Mouse (Mus musculus) forebrain, embryonic 10.5 days (tissue): ENCODE measurements around the gene Chml. TPM values are rescaled to one million over a fixed set of nuclear protein-coding genes. Genes with fewer than 3 reads are reported as not detected.

Source experiments
- DNase-seq: peaks from one replicate; pipeline ENCODE4 v3.0.0-alpha.2; 2017; ENCODE audit warnings: low spot score; ENCODE audit errors: extremely low spot score
- H3K27ac ChIP-seq: fragments of 300-500 bp; sonication (generic); 2 replicates; pipeline ENCODE4 v1.5.1; 2016; ENCODE audit warnings: mild to moderate bottlenecking
- H3K27me3 ChIP-seq: fragments of 300-500 bp; sonication (generic); 2 replicates; pipeline ENCODE4 v1.6.1; 2016; ENCODE audit warnings: mild to moderate bottlenecking; ENCODE audit not compliant: poor library complexity, severe bottlenecking
- H3K36me3 ChIP-seq: fragments of 300-500 bp; sonication (generic); replicated peaks from 2 replicates; pipeline ENCODE4 v1.6.1; 2016; ENCODE audit warnings: mild to moderate bottlenecking, moderate library complexity
- H3K4me1 ChIP-seq: fragments of 300-500 bp; sonication (generic); 2 replicates; pipeline ENCODE4 v1.6.1; 2016
- H3K4me3 ChIP-seq: fragments of 300-500 bp; sonication (generic); 2 replicates; pipeline ENCODE4 v1.5.1; 2016; ENCODE audit warnings: mild to moderate bottlenecking, moderate library complexity
- H3K9me3 ChIP-seq: fragments of 300-500 bp; sonication (generic); 2 replicates; pipeline ENCODE4 v1.6.1; 2016; ENCODE audit warnings: mild to moderate bottlenecking, moderate library complexity
- WGBS: fragments of 180-500 bp; shearing (Covaris S2); methylation state at CpG from one replicate; pipeline ENCODE4 v1.1.7; 2016; 5-methylcytosine and 5-hydroxymethylcytosine counted together
- polyA plus RNA-seq: library from polyadenylated mRNA; unstranded; fragments of >200 nt; fragmentation: Nextera tagmentation; extraction: Ambion mirVana; gene quantifications from 2 replicates; pipeline ENCODE4 v1.2.1, GENCODE M21; 2016

Chml gene
- polyA plus RNA-seq, 1 experiment from 2014 or later: 4.8 TPM

DNA sequence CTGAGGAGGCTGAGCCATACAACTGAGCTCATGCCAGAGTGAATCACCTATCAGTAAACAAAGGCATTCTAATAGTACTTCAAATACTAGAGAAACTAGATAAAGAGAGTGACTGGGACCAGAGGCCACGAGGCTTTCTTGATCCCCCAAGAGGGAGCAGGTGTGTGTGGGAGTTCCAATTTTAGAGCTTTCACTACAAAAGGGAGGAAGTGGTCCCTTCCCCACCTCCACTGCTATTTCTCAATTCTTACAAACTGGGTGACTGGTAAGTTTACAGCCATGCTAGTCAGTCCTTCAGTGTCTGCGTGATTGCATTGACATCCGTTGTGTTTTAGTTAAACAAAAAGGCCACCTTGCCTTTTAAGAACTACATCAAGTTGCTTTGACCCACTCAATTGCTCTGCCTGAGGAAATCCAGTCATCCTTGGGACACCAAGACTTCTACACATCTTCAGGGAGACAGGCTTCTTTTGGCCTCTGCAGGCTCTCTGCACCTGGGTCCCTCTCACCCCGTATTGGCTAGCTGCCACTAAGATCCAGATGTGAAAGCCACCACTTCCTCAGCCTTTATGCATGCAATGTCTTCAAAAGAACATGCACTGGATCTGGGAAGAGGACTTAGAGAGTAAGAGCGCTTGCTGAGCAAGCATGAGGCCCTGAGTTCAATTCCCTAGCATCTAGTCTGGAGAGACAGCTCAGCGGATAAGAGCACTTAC, 52.1 kb downstream of the Chml start:
- Histone ChIP-seq H3K4me1 (no peaks in the 10 kb centered on the region; the same call in 1 of the 2 replicates), H3K4me3 (no peak overlapping the region), H3K36me3 (no peaks in the 10 kb centered on the region), H3K27me3 (no peaks in the 10 kb centered on the region), H3K9me3 (no peaks in the 10 kb centered on the region), H3K27ac (no peak overlapping the region)
- no peak for DNase-seq
- WGBS: 89% methylated on average over 6 of the region's 6 CpGs

DNA sequence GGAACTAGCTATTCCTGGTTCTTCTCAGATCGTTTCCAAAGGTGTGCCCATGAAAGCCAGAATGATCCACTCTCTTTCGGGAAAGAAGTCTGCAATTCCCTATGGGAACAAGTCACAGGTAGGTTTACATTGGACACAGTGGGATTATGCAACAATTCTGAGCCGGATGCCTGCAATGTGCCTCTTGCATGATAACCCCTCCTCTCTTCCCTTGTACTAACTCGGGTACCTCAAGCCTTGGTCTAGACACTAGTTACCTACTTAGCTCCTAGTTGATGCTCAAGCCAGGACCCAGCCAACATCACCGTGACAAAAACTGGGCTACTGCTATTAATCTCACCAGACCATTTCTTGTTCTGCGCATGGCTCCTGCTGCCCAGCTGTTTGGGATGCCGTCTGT, 53.6 kb downstream of the Chml start:
- H3K27ac ChIP-seq: no peak overlapping the region
- 86% methylated on average over 7 of the region's 7 CpGs for WGBS
- no peak overlapping the region for H3K4me3 ChIP-seq
- DNase-seq: no peak
- no peaks in the 10 kb centered on the region for H3K36me3 ChIP-seq
- no peaks in the 10 kb centered on the region for H3K9me3 ChIP-seq
- no peaks in the 10 kb centered on the region; the same call in 1 of the 2 replicates for H3K4me1 ChIP-seq
- no peaks in the 10 kb centered on the region for H3K27me3 ChIP-seq

DNA sequence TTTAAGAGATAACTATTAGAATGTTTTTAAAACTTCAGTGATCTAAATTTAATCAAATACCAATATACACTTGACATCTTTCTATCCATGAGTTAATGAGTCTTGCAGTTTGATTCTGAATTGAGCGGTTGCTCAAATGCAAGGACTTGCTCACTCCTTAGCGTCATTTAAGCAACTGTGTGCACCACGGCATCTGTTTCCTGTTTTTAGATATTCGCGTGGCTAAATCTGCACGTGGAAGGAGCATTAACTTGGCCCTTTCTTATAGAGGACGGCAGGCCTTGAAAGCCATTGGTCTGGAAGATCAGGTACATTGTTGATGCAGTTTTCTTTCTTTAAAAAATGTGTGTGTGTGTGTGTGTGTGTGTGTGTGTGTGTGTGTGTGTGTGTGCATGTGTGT, 55.0 kb downstream of the Chml start:
- no peaks in the 10 kb centered on the region for H3K36me3 ChIP-seq
- WGBS: 86% methylated on average over 7 of the region's 7 CpGs
- no peaks in the 10 kb centered on the region for H3K27me3 ChIP-seq
- DNase-seq: no peak
- no peak overlapping the region for H3K27ac ChIP-seq
- H3K4me3 ChIP-seq: no peak overlapping the region
- no peaks in the 10 kb centered on the region; the same call in 1 of the 2 replicates for H3K4me1 ChIP-seq
- no peaks in the 10 kb centered on the region for H3K9me3 ChIP-seq

GRCm38 (mm10) chr1:175632470-175632869, 60.2 kb downstream of the Chml start:
- H3K4me1 ChIP-seq: no peaks in the 10 kb centered on the region
- no peak overlapping the region for H3K27ac ChIP-seq
- no peaks in the 10 kb centered on the region for H3K27me3 ChIP-seq
- no peaks in the 10 kb centered on the region for H3K36me3 ChIP-seq
- H3K4me3 ChIP-seq: no peak overlapping the region
- 97% methylated on average over 8 of the region's 14 CpGs for WGBS
- H3K9me3 ChIP-seq: no peaks in the 10 kb centered on the region
- no peak for DNase-seq

Other genes starting within 250 kb of the Chml start
- 1.3 and 1.4 TPM in 2 replicates for gene Rgs7, start 200.4 kb downstream of the Chml start, polyA plus RNA-seq
- gene Kmo, start 72.5 kb downstream of the Chml start, polyA plus RNA-seq: 0.07 TPM in 1 of 2 replicates, not detected in the other
- gene Fh1, start 67.3 kb downstream of the Chml start, polyA plus RNA-seq: 122 and 127 TPM in 2 replicates
- gene Opn3, start 125 bp downstream of the Chml start, polyA plus RNA-seq: 12.7 and 15.1 TPM in 2 replicates
- not detected in 2 replicates for gene Wdr64, start 5.7 kb upstream of the Chml start, polyA plus RNA-seq
- 167 and 172 TPM in 2 replicates for gene Exo1, start 187.7 kb upstream of the Chml start, polyA plus RNA-seq
- 0.25 and 0.27 TPM in 2 replicates for gene Gm38100, start 227.4 kb upstream of the Chml start, polyA plus RNA-seq